Mouse (Mus musculus) megakaryocyte-erythroid progenitor cell, adult 5 weeks (primary cell): Measurements from ENCODE around the gene Mmel1. TPM values are rescaled to one million over a fixed set of nuclear protein-coding genes. Genes with fewer than 3 reads are reported as not detected.

Source experiments
- polyA plus RNA-seq: library from polyadenylated mRNA; stranded (reverse); fragments of >175 nt; gene quantifications from 2 replicates; pipeline ENCODE4 v1.2.3, GENCODE M21; 2012

Mmel1 gene
- polyA plus RNA-seq, result 0.03 TPM in 1 of 2 replicates, not detected in the other

DNA sequence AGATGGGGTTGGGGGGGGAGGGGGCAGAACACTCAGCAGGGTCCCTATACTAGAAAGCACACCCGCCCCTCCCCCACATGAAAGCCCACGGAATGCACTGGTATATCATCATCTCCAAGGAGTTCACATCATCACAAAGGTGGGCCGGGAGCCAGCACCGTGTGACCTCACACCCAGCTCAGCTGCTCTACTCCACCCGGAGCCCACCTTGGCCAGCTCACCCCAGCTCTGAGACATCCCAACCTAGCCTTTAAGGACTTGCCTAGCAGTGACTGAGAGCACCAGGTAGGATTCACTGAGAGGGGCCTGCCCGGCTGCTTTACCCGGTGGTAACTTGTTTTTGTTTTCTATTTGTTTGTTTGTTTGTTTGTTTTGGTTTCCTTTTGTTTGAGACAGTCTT, at the start of gene Mmel1:
Gene Mmel1 (plus strand): TSS at position 146 of the 400 bp plus-strand sequence.

DNA sequence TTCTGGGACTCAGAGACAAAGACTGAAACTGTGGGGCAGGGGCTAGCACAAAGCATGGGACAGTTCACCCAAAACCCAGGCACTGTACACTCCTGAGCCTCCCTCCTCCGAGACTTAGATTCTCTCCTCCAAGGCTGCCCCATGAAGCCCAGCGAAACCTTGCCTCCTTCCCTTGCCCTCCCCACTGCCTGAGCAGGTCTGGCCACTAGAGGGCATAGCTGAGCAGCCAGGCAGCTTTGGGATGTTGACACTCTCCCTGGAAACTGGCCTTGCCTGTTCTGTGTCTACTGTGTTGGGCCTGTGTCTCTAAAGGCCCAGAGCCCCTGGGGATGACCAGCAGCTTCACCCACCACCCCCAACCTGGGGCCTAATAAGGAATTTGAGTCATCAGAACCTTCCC, 32.2 kb upstream of the Mmel1 start, which contains the start of gene Ttc34:
Gene Ttc34 (plus strand): TSS at position 290 of the 400 bp plus-strand sequence.

DNA sequence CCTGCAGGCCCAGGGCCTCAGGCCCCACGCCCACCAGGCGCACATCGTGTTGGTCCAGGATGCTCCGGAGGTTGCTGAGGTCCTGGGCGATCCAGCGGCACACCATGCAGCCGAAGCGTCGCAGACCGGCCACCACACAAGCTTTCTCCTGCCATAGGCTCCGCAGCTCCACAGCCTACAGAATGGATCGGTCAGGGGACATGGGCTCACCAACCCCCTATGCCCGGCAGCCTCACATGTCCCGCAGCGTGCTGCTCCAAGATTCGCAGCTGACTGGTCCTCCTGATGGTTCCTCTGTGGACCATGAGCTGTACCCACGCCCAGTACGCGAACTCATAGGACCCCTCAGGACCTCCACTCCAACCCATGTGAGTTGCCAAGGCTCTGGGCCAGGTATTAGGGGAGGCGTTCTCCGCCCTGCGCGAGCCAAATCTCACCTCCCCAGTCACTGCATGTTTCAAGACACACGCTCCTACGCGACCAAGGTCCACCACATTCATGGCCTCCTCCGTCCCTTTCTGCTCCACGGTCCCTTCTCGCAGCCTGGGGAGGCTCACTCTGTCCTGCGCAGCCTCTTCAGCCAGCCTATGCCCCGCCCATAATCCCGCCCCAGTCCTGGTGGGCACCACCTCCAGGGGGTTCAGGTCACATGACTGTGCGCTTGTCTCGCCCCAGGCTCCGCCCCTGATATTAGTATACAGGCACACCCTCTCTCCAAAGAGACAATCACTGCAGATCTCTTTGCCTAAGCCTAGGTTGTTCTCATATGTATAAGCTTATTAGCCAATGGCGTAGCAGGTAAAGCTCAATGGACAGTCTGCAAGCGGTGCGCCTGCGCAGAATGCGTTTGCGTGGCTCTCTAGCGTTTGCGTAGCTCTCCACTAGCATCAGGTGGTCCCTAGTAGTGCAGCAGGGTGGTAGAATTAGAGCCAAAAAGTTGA, 29.4 kb downstream of the Mmel1 start, which contains the start of gene Fam213b:
Gene Fam213b (minus strand): TSS at position 630 of the 941 bp plus-strand sequence.

DNA sequence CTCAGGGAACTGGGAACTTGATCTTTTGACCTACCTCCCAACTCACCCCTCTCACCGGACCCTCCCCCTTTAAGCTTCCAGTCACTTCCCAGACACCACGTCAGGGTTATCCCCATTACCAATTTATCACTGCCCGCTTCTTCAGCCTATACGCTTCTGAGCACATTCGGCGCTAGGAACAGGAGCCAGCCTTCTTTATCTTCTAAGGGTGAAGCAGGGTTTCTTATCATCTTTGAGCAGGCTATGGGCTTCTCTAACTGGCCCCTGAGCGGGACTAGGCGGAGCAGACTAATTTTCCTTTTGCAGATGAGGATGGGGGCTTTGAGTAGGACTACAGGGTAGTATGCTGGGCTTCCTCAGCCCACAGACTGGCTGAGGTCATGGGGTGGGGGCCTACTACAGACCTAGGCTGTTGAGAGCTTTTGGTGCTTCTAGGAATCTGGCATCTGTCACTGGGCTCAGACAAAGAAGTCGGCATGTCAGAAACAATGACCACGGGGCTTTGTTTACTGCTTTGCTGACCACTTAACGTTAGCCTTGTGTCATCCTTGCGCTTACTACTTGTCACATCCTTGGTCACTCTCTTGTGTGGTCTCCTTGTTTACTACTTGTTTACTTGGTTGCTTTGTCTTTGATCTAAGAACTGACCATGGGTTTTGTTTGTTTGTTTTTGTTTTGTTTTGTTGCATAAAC, 59.2 kb downstream of the Mmel1 start, which contains the start of gene Tnfrsf14:
Gene Tnfrsf14 (minus strand): TSS at position 169 of the 693 bp plus-strand sequence.

Other genes with a start within 250 kb of the Mmel1 start
- 3.3 and 5.4 TPM in 2 replicates for gene Prdm16, start 232.7 kb upstream of the Mmel1 start, polyA plus RNA-seq
- gene Actrt2, start 201.7 kb upstream of the Mmel1 start, polyA plus RNA-seq, result not detected in 2 replicates
- 0.01 TPM in 1 of 2 replicates, not detected in the other for gene Ttc34, start 32.1 kb upstream of the Mmel1 start, polyA plus RNA-seq
- gene Fam213b, start 29.6 kb downstream of the Mmel1 start, polyA plus RNA-seq, result 4.2 and 6.0 TPM in 2 replicates
- 13.7 and 19.5 TPM in 2 replicates for gene Tnfrsf14, start 59.0 kb downstream of the Mmel1 start, polyA plus RNA-seq
- 1.1 and 2.5 TPM in 2 replicates for gene Hes5, start 91.3 kb downstream of the Mmel1 start, polyA plus RNA-seq
- gene Pank4, start 94.5 kb downstream of the Mmel1 start, polyA plus RNA-seq, result 28.9 and 36.8 TPM in 2 replicates
- 0.14 TPM in 1 of 2 replicates, not detected in the other for gene Plch2, start 187.2 kb downstream of the Mmel1 start, polyA plus RNA-seq
- 21.4 and 22.4 TPM in 2 replicates for gene Pex10, start 197.4 kb downstream of the Mmel1 start, polyA plus RNA-seq
- gene Rer1, start 216.8 kb downstream of the Mmel1 start, polyA plus RNA-seq, result 64.4 and 68.2 TPM in 2 replicates
- 2.3 and 2.6 TPM in 2 replicates for gene Morn1, start 217.0 kb downstream of the Mmel1 start, polyA plus RNA-seq